Mouse (Mus musculus) neural tube, embryonic 15.5 days (tissue): ENCODE data around the gene Atp6v1g2. TPM values are rescaled to one million over a fixed set of nuclear protein-coding genes. Genes with fewer than 3 reads are reported as not detected.
A peak's percentile ranks its signal among the peaks of the same experiment; 100 is the strongest.

Source experiments
- ATAC-seq: fragments of 200-750 bp; cut with Nextera tagmentation; 2 replicates; pipeline ENCODE4 v1.8.0; 2017; ENCODE audit warnings: mild to moderate bottlenecking, moderate TSS enrichment, moderate library complexity; ENCODE audit not compliant: low FRiP score
- H3K27ac ChIP-seq: fragments of 300-500 bp; sonication (generic); replicated peaks from 2 replicates; pipeline ENCODE4 v1.5.1; 2015; ENCODE audit warnings: mild to moderate bottlenecking, inconsistent platforms
- H3K27me3 ChIP-seq: fragments of 300-500 bp; sonication (generic); replicated peaks from 2 replicates; pipeline ENCODE4 v1.6.1; 2015; ENCODE audit warnings: inconsistent platforms
- H3K36me3 ChIP-seq: fragments of 300-500 bp; sonication (generic); 2 replicates; pipeline ENCODE4 v1.6.1; 2015; ENCODE audit warnings: inconsistent platforms
- H3K4me1 ChIP-seq: fragments of 300-500 bp; sonication (generic); 2 replicates; pipeline ENCODE4 v1.6.1; 2015; ENCODE audit warnings: inconsistent platforms
- H3K4me2 ChIP-seq: fragments of 300-500 bp; sonication (generic); 2 replicates; pipeline ENCODE4 v1.6.1; 2015; ENCODE audit warnings: inconsistent platforms, mild to moderate bottlenecking, moderate library complexity
- H3K4me3 ChIP-seq: fragments of 300-500 bp; sonication (generic); replicated peaks from 2 replicates; pipeline ENCODE4 v1.5.1; 2015; ENCODE audit warnings: mild to moderate bottlenecking, inconsistent platforms
- H3K9ac ChIP-seq: fragments of 300-500 bp; sonication (generic); replicated peaks from 2 replicates; pipeline ENCODE4 v1.6.1; 2015; ENCODE audit warnings: mild to moderate bottlenecking, inconsistent platforms
- H3K9me3 ChIP-seq: fragments of 300-500 bp; sonication (generic); replicated peaks from 2 replicates; pipeline ENCODE4 v1.6.1; 2016; ENCODE audit warnings: inconsistent platforms
- WGBS: fragments of 180-500 bp; shearing (Covaris S2); methylation state at CpG from one replicate; pipeline ENCODE4 v1.1.7; 2015; ENCODE audit warnings: mixed read lengths; 5-methylcytosine and 5-hydroxymethylcytosine counted together
- polyA plus RNA-seq: library from polyadenylated mRNA; unstranded; fragments of >200 nt; fragmentation: Nextera tagmentation; extraction: Ambion mirVana; gene quantifications from 2 replicates; pipeline ENCODE4 v1.2.1, GENCODE M21; 2015

The Atp6v1g2 gene
- polyA plus RNA-seq, 1 experiment from 2014 or later = 126 TPM

DNA sequence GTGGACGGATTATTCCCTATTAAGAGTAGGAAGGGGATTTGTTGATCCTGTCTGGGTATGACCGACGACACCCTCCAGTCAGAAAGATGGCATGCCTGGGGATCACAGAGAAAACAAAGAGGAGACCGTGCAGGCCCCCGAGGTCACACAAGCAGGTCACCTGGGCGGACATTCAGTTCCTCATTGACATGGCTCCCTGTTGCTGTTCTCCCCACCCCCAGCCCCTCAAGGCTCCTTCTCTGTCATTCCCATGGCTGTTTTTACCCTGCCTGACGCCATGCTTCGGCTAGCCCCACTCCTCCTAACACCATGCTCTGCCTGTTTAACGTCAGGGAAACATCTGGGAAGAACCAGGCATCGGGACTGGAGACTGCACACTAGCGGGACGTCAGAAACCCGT lies 28.2 kb downstream of the Atp6v1g2 start:
- no peak for ATAC-seq
- peaks cover 6% of the 10 kb centered on the region; the same call in 1 of the 2 replicates for H3K27me3 ChIP-seq
- WGBS = 78% methylated on average over 13 of the region's 13 CpGs

GRCm38 (mm10) chr17:35262664-35263522 lies 29.4 kb downstream of the Atp6v1g2 start, which contains the start of gene H2-D1:
TSS of gene H2-D1 (plus strand) at chr17:35262730.
- Histone ChIP-seq H3K4me2 (peak within 1 kb of the TSS; percentile 92), H3K4me1 (peaks cover 18% of the 10 kb centered on the region), H3K9ac (peak within 1 kb of the TSS; percentile 71), H3K9me3 (no peaks in the 10 kb centered on the region), H3K27ac (peak within 1 kb of the TSS; percentile 39; the same call in 1 of the 2 replicates), H3K36me3 (peaks cover 3% of the 10 kb centered on the region; the same call in 1 of the 2 replicates), H3K4me3 (peak within 1 kb of the TSS; percentile 71), H3K27me3 (peaks cover 6% of the 10 kb centered on the region; the same call in 1 of the 2 replicates)
- ATAC-seq = peak; percentile 94
- under 1% methylated on average over 63 of the region's 73 CpGs for WGBS

More for the DNA sequence above, 28.2 kb downstream of the Atp6v1g2 start:
- Histone ChIP-seq H3K4me1 (peaks cover 20% of the 10 kb centered on the region), H3K4me3 (no peak overlapping the region), H3K27ac (no peak overlapping the region), H3K9me3 (no peaks in the 10 kb centered on the region), H3K9ac (no peak overlapping the region), H3K36me3 (no peaks in the 10 kb centered on the region), H3K4me2 (no peak overlapping the region)

GRCm38 (mm10) chr17:35263523-35263883 lies 30.0 kb downstream of the Atp6v1g2 start:
- ATAC-seq = peak; percentile 49
- Histone ChIP-seq H3K4me1 (peaks cover 16% of the 10 kb centered on the region), H3K9ac (peak overlapping the region; percentile 71), H3K27ac (no peak overlapping the region; the same call in 1 of the 2 replicates), H3K36me3 (peaks cover 3% of the 10 kb centered on the region; the same call in 1 of the 2 replicates), H3K4me2 (peak overlapping the region; percentile 92), H3K4me3 (peak overlapping the region; percentile 71), H3K27me3 (peaks cover 6% of the 10 kb centered on the region; the same call in 1 of the 2 replicates), H3K9me3 (no peaks in the 10 kb centered on the region)
- WGBS = under 1% methylated on average over 26 of the region's 31 CpGs

- ATAC-seq = no peak
- no peaks in the 10 kb centered on the region for H3K9me3 ChIP-seq
- H3K9ac ChIP-seq = no peak overlapping the region
- peaks cover 13% of the 10 kb centered on the region for H3K4me1 ChIP-seq
- H3K36me3 ChIP-seq = peaks cover 3% of the 10 kb centered on the region; the same call in 1 of the 2 replicates
- 76% methylated on average over 1 of the region's 1 CpGs for WGBS
- no peak overlapping the region for H3K27ac ChIP-seq
- no peak overlapping the region for H3K4me3 ChIP-seq
- no peak overlapping the region for H3K4me2 ChIP-seq
- no peaks in the 10 kb centered on the region for H3K27me3 ChIP-seq
Measured at GRCm38 (mm10) chr17:35267399-35268086, 34.1 kb downstream of the Atp6v1g2 start.

- no peak overlapping the region for H3K4me3 ChIP-seq
- no peaks in the 10 kb centered on the region for H3K4me1 ChIP-seq
- no peak overlapping the region for H3K9ac ChIP-seq
- H3K27ac ChIP-seq = no peak overlapping the region
- ATAC-seq = no peak
- 28% methylated on average over 3 of the region's 3 CpGs for WGBS
- H3K27me3 ChIP-seq = no peaks in the 10 kb centered on the region
- H3K4me2 ChIP-seq = no peak overlapping the region
- H3K36me3 ChIP-seq = peaks cover 3% of the 10 kb centered on the region; the same call in 1 of the 2 replicates
- H3K9me3 ChIP-seq = no peaks in the 10 kb centered on the region
Measured at GRCm38 (mm10) chr17:35269653-35270347, 36.3 kb downstream of the Atp6v1g2 start.

DNA sequence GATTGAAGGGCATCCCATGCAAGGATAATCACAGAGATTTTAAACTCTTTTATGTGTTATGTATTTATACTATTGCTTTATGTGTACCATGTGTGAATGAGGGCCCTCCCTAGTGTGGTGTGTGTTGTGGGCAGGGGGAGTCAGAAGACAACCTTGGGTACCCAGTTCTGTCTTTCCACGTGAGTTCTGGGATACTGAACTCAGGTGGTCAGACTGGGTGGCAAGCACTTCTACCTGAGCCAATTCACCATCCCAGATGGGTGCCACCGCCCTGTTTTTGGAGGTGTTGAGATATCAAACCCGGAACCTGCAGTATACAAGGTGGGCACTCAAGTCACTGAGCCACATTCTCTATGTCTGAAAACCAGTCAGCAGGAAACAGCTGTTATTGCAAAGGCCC lies 38.8 kb downstream of the Atp6v1g2 start:
- no peaks in the 10 kb centered on the region for H3K4me1 ChIP-seq
- 70% methylated on average over 3 of the region's 3 CpGs for WGBS
- H3K9me3 ChIP-seq = no peaks in the 10 kb centered on the region
- H3K4me2 ChIP-seq = no peak overlapping the region
- H3K27me3 ChIP-seq = 0 out of 2 replicates have a peak, but pooled peaks cover 5% of the 10 kb centered on the region
- H3K36me3 ChIP-seq = no peaks in the 10 kb centered on the region
- H3K9ac ChIP-seq = no peak overlapping the region
- no peak overlapping the region for H3K27ac ChIP-seq
- H3K4me3 ChIP-seq = no peak overlapping the region
- no peak for ATAC-seq

- Histone ChIP-seq H3K4me1 (no peaks in the 10 kb centered on the region), H3K27me3 (0 out of 2 replicates have a peak, but pooled peaks cover 5% of the 10 kb centered on the region), H3K27ac (no peak overlapping the region), H3K36me3 (no peaks in the 10 kb centered on the region), H3K9ac (no peak overlapping the region), H3K4me3 (no peak overlapping the region), H3K9me3 (no peaks in the 10 kb centered on the region), H3K4me2 (no peak overlapping the region)
- 7% methylated on average over 11 of the region's 11 CpGs for whole genome bisulfite sequencing
- ATAC-seq = peak; percentile 74; the same call in 1 of the 2 replicates
Measured at GRCm38 (mm10) chr17:35274770-35275169, 41.3 kb downstream of the Atp6v1g2 start.

GRCm38 (mm10) chr17:35276304-35276864 lies 42.9 kb downstream of the Atp6v1g2 start:
- no peak for ATAC-seq
- Histone ChIP-seq H3K4me2 (peak overlapping the region; percentile 38), H3K9me3 (no peaks in the 10 kb centered on the region), H3K9ac (no peak overlapping the region), H3K36me3 (no peaks in the 10 kb centered on the region), H3K4me3 (peak overlapping the region; percentile 14; the same call in 1 of the 2 replicates), H3K27ac (no peak overlapping the region), H3K4me1 (no peaks in the 10 kb centered on the region), H3K27me3 (0 out of 2 replicates have a peak, but pooled peaks cover 5% of the 10 kb centered on the region)
- WGBS = 26% methylated on average over 13 of the region's 13 CpGs

DNA sequence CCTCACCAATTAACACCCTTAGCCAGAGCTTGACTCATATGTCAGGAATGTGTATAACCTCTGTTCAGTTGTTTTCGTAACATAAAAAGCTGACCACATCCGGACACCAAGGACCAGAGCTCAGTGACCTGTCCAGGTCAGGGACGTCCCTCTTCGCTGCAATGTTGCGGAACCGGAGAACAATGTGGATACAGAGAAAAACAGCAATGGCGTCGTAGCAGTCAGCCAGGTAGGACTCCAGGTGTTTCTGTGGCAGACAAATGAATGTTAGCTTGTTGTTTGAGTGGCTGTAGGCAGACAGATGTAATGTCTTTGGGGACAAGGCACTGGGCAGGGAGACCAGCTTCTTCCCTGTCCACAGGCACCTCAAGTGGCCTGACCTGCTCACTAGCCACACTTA lies 44.6 kb downstream of the Atp6v1g2 start:
- H3K9ac ChIP-seq = no peak overlapping the region
- H3K27me3 ChIP-seq = 0 out of 2 replicates have a peak, but pooled peaks cover 5% of the 10 kb centered on the region
- ATAC-seq = no peak
- no peak overlapping the region for H3K4me2 ChIP-seq
- no peaks in the 10 kb centered on the region for H3K9me3 ChIP-seq
- no peaks in the 10 kb centered on the region for H3K36me3 ChIP-seq
- no peaks in the 10 kb centered on the region for H3K4me1 ChIP-seq
- H3K27ac ChIP-seq = no peak overlapping the region
- 89% methylated on average over 8 of the region's 8 CpGs for WGBS
- no peak overlapping the region for H3K4me3 ChIP-seq

DNA sequence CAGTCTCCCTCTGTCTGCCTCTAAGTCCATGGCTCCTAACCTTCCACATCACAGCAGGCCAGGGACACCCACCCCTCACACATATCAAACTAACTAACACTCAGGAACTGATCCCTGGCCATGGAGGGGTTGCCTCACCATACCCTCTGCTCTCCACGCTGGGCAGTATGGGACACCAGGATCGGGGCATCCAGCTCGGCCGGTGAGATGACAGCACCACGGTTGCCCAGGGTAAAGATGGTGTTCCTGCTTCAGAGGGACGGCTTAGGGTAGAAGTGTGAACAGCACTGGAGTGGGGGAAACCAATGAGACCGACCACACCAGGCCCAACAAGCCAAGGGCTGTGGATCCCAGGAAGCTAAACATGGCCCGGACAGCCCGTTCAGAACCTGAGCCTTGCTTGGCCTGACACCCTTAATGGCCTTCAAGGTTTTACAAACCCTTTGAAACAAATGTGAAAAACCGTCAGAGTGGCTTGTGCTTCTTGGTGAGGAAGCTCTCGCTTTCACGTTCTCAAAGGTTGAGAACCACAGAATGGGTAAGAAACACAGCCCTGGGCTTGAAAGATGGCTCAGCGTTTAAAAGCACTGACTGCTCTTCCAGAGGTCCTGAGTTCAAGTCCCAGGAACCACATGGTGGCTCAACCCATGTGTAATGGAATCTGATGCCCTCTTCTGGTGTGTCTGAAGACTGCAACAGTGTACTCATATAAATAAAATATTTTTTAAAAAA lies 45.7 kb downstream of the Atp6v1g2 start:
- Histone ChIP-seq H3K4me2 (no peak overlapping the region), H3K27ac (no peak overlapping the region), H3K4me1 (no peaks in the 10 kb centered on the region), H3K36me3 (no peaks in the 10 kb centered on the region), H3K4me3 (no peak overlapping the region), H3K9ac (no peak overlapping the region), H3K9me3 (no peaks in the 10 kb centered on the region), H3K27me3 (0 out of 2 replicates have a peak, but pooled peaks cover 5% of the 10 kb centered on the region)
- WGBS = 92% methylated on average over 13 of the region's 13 CpGs
- ATAC-seq = no peak
